Mouse (Mus musculus) ovary, postnatal 10 days (tissue): ENCODE data around the gene Gm17124.
"Not testable (repeated sequence)": the region's sequence is repeated elsewhere in the genome, so short reads cannot be mapped to it uniquely, and the experiment has no call there.

ENCODE experiments used
- DNase-seq: peaks from one replicate; pipeline ENCODE4 v3.0.0; 2022; ENCODE audit warnings: low spot score

Gm17124 gene

GRCm38 (mm10) chr14:42599782-42600181, at the start of gene Gm17124:
Gene Gm17124 (minus strand): TSS chr14:42599882.
- DNase-seq, result not testable (repeated sequence)

GRCm38 (mm10) chr14:42641817-42642216, 42.1 kb upstream of the Gm17124 start, which contains the start of gene Gm3633:
Gene Gm3633 (minus strand): TSS chr14:42641917.
- not testable (repeated sequence) for DNase-seq
